Mouse (Mus musculus) colon, adult 2 months (tissue): ENCODE measurements around the gene Olfr814. TPM values are rescaled to one million over a fixed set of nuclear protein-coding genes. Genes with fewer than 3 reads are reported as not detected.

ENCODE experiments used
- polyA plus RNA-seq: library from polyadenylated mRNA; depleted of rRNA; stranded (reverse); fragments of >200 nt; gene quantifications from 2 replicates; pipeline ENCODE4 v1.2.3, GENCODE M21; 2012; rRNA removed

The Olfr814 gene
- not detected in 2 replicates for polyA plus RNA-seq

DNA sequence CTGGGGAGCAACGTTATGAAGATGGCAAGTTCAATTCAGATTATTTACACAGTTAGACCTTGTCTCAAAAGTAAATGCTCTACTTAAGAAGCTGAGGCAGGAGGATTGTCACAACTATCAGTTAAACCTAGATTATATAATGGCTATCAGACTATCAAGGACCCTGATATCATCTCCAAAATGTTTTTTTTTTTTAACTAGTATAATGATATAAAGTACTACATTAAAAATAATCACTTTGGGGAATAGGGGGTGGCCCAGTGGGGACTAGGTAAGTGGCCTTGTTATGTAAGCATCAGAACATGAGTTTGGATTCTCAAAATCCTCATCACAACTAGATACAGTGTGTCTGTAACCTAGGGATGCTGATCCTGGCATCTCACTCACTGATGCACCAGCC, at the start of gene Olfr814:
Gene Olfr814 (minus strand): TSS at position 101 of the 400 bp plus-strand sequence.

DNA sequence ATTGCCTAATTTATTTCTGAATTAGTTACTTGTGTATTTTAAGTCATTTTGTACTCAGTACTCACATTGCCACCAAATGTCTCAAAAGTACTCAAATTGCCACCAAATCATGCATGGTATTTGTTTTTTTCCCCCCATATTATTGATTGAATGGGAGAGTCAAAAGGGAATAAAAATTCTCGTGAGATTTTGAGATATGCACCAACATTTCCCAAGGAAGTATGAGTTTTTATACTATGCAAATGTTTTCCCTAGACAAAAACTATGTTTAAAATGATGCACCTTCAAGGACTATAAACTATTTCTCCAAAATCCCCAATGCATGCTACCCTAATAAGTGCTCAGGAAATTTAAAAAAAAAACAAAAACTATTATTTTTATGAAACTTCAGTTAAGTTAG, 35.8 kb upstream of the Olfr814 start, which contains the start of gene Olfr816:
Gene Olfr816 (minus strand): TSS at position 101 of the 400 bp plus-strand sequence.

DNA sequence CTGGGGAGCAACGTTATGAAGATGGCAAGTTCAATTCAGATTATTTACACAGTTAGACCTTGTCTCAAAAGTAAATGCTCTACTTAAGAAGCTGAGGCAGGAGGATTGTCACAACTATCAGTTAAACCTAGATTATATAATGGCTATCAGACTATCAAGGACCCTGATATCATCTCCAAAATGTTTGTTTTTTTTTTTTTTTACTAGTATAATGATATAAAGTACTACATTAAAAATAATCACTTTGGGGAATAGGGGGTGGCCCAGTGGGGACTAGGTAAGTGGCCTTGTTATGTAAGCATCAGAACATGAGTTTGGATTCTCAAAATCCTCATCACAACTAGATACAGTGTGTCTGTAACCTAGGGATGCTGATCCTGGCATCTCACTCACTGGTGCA, 26.1 kb upstream of the Olfr814 start, which contains the start of gene Olfr815:
Gene Olfr815 (minus strand): TSS at position 101 of the 400 bp plus-strand sequence.

DNA sequence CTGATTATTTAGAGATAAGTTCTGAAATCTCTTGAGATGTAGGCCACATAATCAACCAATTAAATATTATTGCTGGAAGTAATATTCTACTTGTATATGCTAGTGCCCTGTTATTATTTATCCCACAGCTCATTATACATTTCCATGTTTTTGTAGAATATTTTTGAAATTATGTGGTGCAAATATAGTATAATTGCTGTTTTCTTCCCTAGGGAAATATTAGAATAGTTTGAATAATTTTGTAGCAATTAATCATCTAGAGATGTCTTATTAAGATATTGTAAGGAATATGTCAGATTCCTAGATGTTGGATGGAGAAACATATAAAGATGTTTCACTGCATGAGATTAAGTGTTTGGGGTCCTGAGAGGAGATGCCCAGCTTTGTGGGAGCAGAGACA, 24.6 kb downstream of the Olfr814 start, which contains the start of gene Olfr813:
Gene Olfr813 (plus strand): TSS at position 301 of the 400 bp plus-strand sequence.

DNA sequence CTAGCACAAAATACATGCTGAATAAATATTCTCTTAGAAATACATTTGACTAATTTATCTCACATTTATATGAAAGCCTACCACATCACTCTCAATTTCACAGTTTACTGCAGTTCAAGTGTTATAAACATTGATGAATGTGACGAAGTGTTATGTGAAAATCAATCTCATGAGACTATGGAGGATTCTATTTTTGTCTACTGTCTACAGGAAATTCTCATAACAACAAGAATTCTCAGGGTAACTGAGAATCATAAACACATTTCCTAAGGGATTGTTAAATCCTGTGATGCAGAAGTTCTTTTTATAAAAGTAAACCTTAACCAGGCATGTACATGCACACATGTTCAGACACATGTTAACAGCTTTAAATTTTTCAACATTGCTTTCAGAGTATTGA, 33.7 kb downstream of the Olfr814 start, which contains the start of gene Olfr812:
Gene Olfr812 (minus strand): TSS at position 101 of the 400 bp plus-strand sequence.

Other genes starting within 250 kb of the Olfr814 start
- not detected in 2 replicates for gene Olfr799, start 242.4 kb downstream of the Olfr814 start, polyA plus RNA-seq
- gene Olfr800, start 222.2 kb downstream of the Olfr814 start, polyA plus RNA-seq, result not detected in 2 replicates
- not detected in 2 replicates for gene Olfr801, start 206.0 kb downstream of the Olfr814 start, polyA plus RNA-seq
- not detected in 2 replicates for gene Olfr802, start 191.7 kb downstream of the Olfr814 start, polyA plus RNA-seq
- gene Olfr803, start 185.6 kb downstream of the Olfr814 start, polyA plus RNA-seq, result not detected in 2 replicates
- gene Olfr804, start 176.6 kb downstream of the Olfr814 start, polyA plus RNA-seq, result not detected in 2 replicates
- not detected in 2 replicates for gene Olfr805, start 150.5 kb downstream of the Olfr814 start, polyA plus RNA-seq
- not detected in 2 replicates for gene Olfr806, start 137.9 kb downstream of the Olfr814 start, polyA plus RNA-seq
- gene Olfr807, start 122.1 kb downstream of the Olfr814 start, polyA plus RNA-seq, result not detected in 2 replicates
- not detected in 2 replicates for gene Olfr808, start 114.4 kb downstream of the Olfr814 start, polyA plus RNA-seq
- gene Olfr809, start 105.2 kb downstream of the Olfr814 start, polyA plus RNA-seq, result not detected in 2 replicates
- gene Olfr810, start 84.9 kb downstream of the Olfr814 start, polyA plus RNA-seq, result not detected in 2 replicates
- gene Olfr811, start 75.5 kb downstream of the Olfr814 start, polyA plus RNA-seq, result not detected in 2 replicates
- not detected in 2 replicates for gene Olfr812, start 33.8 kb downstream of the Olfr814 start, polyA plus RNA-seq
- gene Olfr813, start 24.5 kb downstream of the Olfr814 start, polyA plus RNA-seq, result not detected in 2 replicates
- gene Olfr815, start 26.0 kb upstream of the Olfr814 start, polyA plus RNA-seq, result not detected in 2 replicates
- gene Olfr816, start 35.7 kb upstream of the Olfr814 start, polyA plus RNA-seq, result not detected in 2 replicates
- not detected in 2 replicates for gene Olfr818, start 69.2 kb upstream of the Olfr814 start, polyA plus RNA-seq
- not detected in 2 replicates for gene Olfr819, start 87.4 kb upstream of the Olfr814 start, polyA plus RNA-seq
- not detected in 2 replicates for gene Olfr247, start 96.3 kb upstream of the Olfr814 start, polyA plus RNA-seq
- gene Gm10310, start 105.2 kb upstream of the Olfr814 start, polyA plus RNA-seq, result not detected in 2 replicates
- gene Olfr820, start 132.8 kb upstream of the Olfr814 start, polyA plus RNA-seq, result not detected in 2 replicates
- gene Olfr821, start 150.5 kb upstream of the Olfr814 start, polyA plus RNA-seq, result not detected in 2 replicates
- not detected in 2 replicates for gene Olfr822, start 191.4 kb upstream of the Olfr814 start, polyA plus RNA-seq
- not detected in 2 replicates for gene Olfr823, start 235.5 kb upstream of the Olfr814 start, polyA plus RNA-seq